Mouse (Mus musculus): ENCODE measurements around the gene Vmn1r31.

Gene Vmn1r31

DNA sequence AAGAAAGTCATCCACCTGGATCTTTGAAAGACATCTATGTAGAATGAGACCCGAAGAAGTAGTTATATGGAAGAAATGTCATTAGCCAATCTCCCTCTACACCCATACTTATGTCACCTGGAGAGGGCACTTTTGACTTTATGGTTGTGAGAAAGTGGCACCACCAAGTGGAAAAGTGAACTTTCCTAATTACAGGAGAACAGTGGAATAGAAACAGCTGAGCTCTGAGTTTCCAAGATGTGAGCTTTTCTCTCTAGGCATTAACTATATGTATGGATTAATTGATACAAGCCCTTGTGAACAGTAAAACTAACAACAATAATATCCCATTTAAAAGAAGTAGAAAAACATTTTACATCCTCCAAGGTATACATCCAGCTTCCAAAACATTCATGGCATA lies at the start of gene Vmn1r31:
Vmn1r31 (minus strand) TSS at position 101 of the 400 bp plus-strand sequence.
- DNase-seq (ENCODE audit: low read depth) = no peak

DNA sequence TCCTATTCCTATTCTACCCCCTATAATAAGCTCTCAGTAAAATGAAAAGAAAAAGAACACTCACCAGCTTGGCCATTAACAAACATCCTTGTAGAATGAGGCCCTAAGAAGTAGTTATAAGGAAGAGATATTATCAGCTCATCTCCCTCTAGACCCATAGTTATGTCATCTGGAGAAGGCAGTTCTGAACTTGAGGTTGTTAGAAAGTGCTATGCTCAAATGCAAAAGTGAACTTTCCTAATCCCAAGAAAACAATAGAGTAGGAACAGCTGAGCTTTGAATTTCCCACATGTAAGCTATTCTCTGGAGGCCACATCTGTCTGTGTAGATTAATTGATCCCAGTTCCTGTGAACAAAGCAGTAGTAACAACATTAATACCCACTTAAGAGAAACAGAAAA lies 31.8 kb downstream of the Vmn1r31 start, which contains the start of gene Vmn1r30:
Vmn1r30 (minus strand) TSS at position 101 of the 400 bp plus-strand sequence.
- DNase-seq (ENCODE audit: low read depth) = no peak

Measured in NIH3T3 (cell line).